Mouse (Mus musculus) MEL (cell line): ENCODE results near the gene Try5. TPM values are rescaled to one million over a fixed set of nuclear protein-coding genes. Genes with fewer than 3 reads are reported as not detected.
"Not testable (repeated sequence)": the region's sequence is repeated elsewhere in the genome, so short reads cannot be mapped to it uniquely, and the experiment has no call there.

Experiments used
- DNase-seq: peaks from one replicate; pipeline ENCODE4 v3.0.0; 2011; ENCODE audit warnings: low read depth, low spot score
- H3K27ac ChIP-seq: 2 replicates; pipeline ENCODE4 v1.5.1; 2012; ENCODE audit warnings: low read depth, mild to moderate bottlenecking, control low read depth, low read length, moderate library complexity; ENCODE audit not compliant: control insufficient read depth
- H3K27me3 ChIP-seq, 2 experiments: fragments of 150-350 bp in 1 of 2; sonication (generic) in 1 of 2; 2 replicates each; pipeline ENCODE4 v1.6.1; 2012; ENCODE audit warnings: low read length in 2 of 2, mild to moderate bottlenecking in 2 of 2, improper control_type of control experiment in 1 of 2, moderate library complexity in 1 of 2; ENCODE audit not compliant: insufficient read depth in 2 of 2, control insufficient read depth in 1 of 2
- H3K36me3 ChIP-seq, 2 experiments: 2 replicates each; pipeline ENCODE4 v1.6.1; 2012 to 2014; ENCODE audit warnings: low read length in 2 of 2, improper control_type of control experiment in 1 of 2, inconsistent platforms in 1 of 2, mild to moderate bottlenecking in 1 of 2; ENCODE audit not compliant: insufficient read depth in 2 of 2, control insufficient read depth in 1 of 2
- H3K4me1 ChIP-seq, 2 experiments: fragments of 150-350 bp in 1 of 2; sonication (generic) in 1 of 2; 2 replicates each; pipeline ENCODE4 v1.6.1; 2012; ENCODE audit warnings: low read length in 2 of 2, improper control_type of control experiment in 1 of 2, mild to moderate bottlenecking in 1 of 2; ENCODE audit not compliant: insufficient read depth in 2 of 2, control insufficient read depth in 1 of 2
- H3K4me3 ChIP-seq, 2 experiments: fragments of 150-350 bp in 1 of 2; sonication (generic) in 1 of 2; 2 replicates each; pipeline ENCODE4 v1.5.1; 2012; ENCODE audit warnings: low read depth in 2 of 2, low read length in 2 of 2, mild to moderate bottlenecking in 2 of 2, moderate library complexity in 2 of 2, control low read depth in 1 of 2, improper control_type of control experiment in 1 of 2; ENCODE audit not compliant: control insufficient read depth in 1 of 2, insufficient read depth in 1 of 2
- H3K79me2 ChIP-seq: 2 replicates; pipeline ENCODE4 v1.6.1; 2012; ENCODE audit warnings: mild to moderate bottlenecking, low read length, moderate library complexity; ENCODE audit not compliant: control insufficient read depth, poor library complexity, insufficient read depth
- H3K9ac ChIP-seq: 2 replicates; pipeline ENCODE4 v1.6.1; 2012; ENCODE audit warnings: low read depth, mild to moderate bottlenecking, control low read depth, low read length, moderate library complexity; ENCODE audit not compliant: control insufficient read depth, poor library complexity, severe bottlenecking
- H3K9me3 ChIP-seq: fragments of 150-350 bp; sonication (generic); replicated peaks from 2 replicates; pipeline ENCODE4 v1.6.1; 2012; ENCODE audit warnings: mild to moderate bottlenecking, low read length, improper control_type of control experiment, moderate library complexity; ENCODE audit not compliant: insufficient read depth
- CHD1 ChIP-seq: IDR thresholded peaks from 2 replicates; pipeline ENCODE4 v1.6.1; 2012; ENCODE audit warnings: low read depth, mild to moderate bottlenecking, inconsistent platforms, low read length, improper control_type of control experiment
- CHD2 ChIP-seq: IDR thresholded peaks from 2 replicates; pipeline ENCODE4 v1.6.1; 2011; ENCODE audit warnings: low read length, improper control_type of control experiment
- ELF1 ChIP-seq: IDR thresholded peaks from 2 replicates; pipeline ENCODE4 v1.6.1; 2014; ENCODE audit warnings: low read depth, mild to moderate bottlenecking, inconsistent platforms, low read length, improper control_type of control experiment, moderate library complexity
- EP300 ChIP-seq, 2 experiments: IDR thresholded peaks; 2 replicates each; pipeline ENCODE4 v1.6.1; 2011; ENCODE audit warnings: improper control_type of control experiment in 2 of 2, low read length in 2 of 2, low read depth in 1 of 2, mild to moderate bottlenecking in 1 of 2
- GABPA ChIP-seq: IDR thresholded peaks from 2 replicates; pipeline ENCODE4 v1.6.1; 2012; ENCODE audit warnings: low read depth, mild to moderate bottlenecking, inconsistent platforms, low read length, improper control_type of control experiment, moderate library complexity
- JUND ChIP-seq: IDR thresholded peaks from 2 replicates; pipeline ENCODE4 v1.6.1; 2011; ENCODE audit warnings: low read depth, mild to moderate bottlenecking, improper control_type of control experiment, low read length
- KAT2A ChIP-seq: conservative IDR thresholded peaks from 2 replicates; pipeline ENCODE4 v1.6.1; 2012; ENCODE audit warnings: low read depth, low read length, improper control_type of control experiment, inconsistent platforms
- MAZ ChIP-seq: IDR thresholded peaks from 2 replicates; pipeline ENCODE4 v1.6.1; 2012; ENCODE audit warnings: low read depth, mild to moderate bottlenecking, inconsistent platforms, low read length, improper control_type of control experiment
- MYB ChIP-seq: IDR thresholded peaks from 2 replicates; pipeline ENCODE4 v1.6.1; 2011; ENCODE audit warnings: mild to moderate bottlenecking, low read depth, low read length, improper control_type of control experiment
- MYC ChIP-seq: IDR thresholded peaks from 2 replicates; pipeline ENCODE4 v1.6.1; 2011; ENCODE audit warnings: low read depth, mild to moderate bottlenecking, low read length, improper control_type of control experiment, moderate library complexity
- NELFE ChIP-seq: IDR thresholded peaks from 2 replicates; pipeline ENCODE4 v1.6.1; 2011; ENCODE audit warnings: low read depth, low read length, improper control_type of control experiment
- NRF1 ChIP-seq: IDR thresholded peaks from 2 replicates; pipeline ENCODE4 v1.6.1; 2014; ENCODE audit warnings: low read depth, mild to moderate bottlenecking, inconsistent platforms, low read length, improper control_type of control experiment, moderate library complexity; ENCODE audit not compliant: poor library complexity, insufficient read depth, severe bottlenecking
- RAD21 ChIP-seq: IDR thresholded peaks from 2 replicates; pipeline ENCODE4 v1.6.1; 2011; ENCODE audit warnings: mild to moderate bottlenecking, low read depth, low read length, improper control_type of control experiment
- RCOR1 ChIP-seq: IDR thresholded peaks from 2 replicates; pipeline ENCODE4 v1.6.1; 2012; ENCODE audit warnings: low read depth, mild to moderate bottlenecking, inconsistent platforms, low read length, improper control_type of control experiment
- TAL1 ChIP-seq: IDR thresholded peaks from 2 replicates; pipeline ENCODE4 v1.6.1; 2012; ENCODE audit warnings: mild to moderate bottlenecking, inconsistent platforms, low read length, moderate library complexity, mixed read lengths
- TBP ChIP-seq: IDR thresholded peaks from 2 replicates; pipeline ENCODE4 v1.8.0; 2011; ENCODE audit warnings: low read depth, low read length, improper control_type of control experiment
- TCF12 ChIP-seq: IDR thresholded peaks from 2 replicates; pipeline ENCODE4 v1.6.1; 2014; ENCODE audit warnings: low read depth, mild to moderate bottlenecking, inconsistent platforms, low read length, improper control_type of control experiment, moderate library complexity
- USF2 ChIP-seq, 2 experiments: IDR thresholded peaks; 2 replicates each; pipeline ENCODE4 v1.6.1; 2011 to 2012; ENCODE audit warnings: improper control_type of control experiment in 2 of 2, low read length in 2 of 2, borderline replicate concordance in 1 of 2, inconsistent platforms in 1 of 2, low read depth in 1 of 2, mild to moderate bottlenecking in 1 of 2; ENCODE audit not compliant: insufficient read depth in 1 of 2
- ZC3H11A ChIP-seq: IDR thresholded peaks from 2 replicates; pipeline ENCODE4 v1.6.1; 2012; ENCODE audit warnings: low read depth, mild to moderate bottlenecking, inconsistent platforms, low read length, improper control_type of control experiment
- ZMIZ1 ChIP-seq: IDR thresholded peaks from 2 replicates; pipeline ENCODE4 v1.6.1; 2012; ENCODE audit warnings: low read depth, mild to moderate bottlenecking, inconsistent platforms, low read length, improper control_type of control experiment, moderate library complexity
- polyA plus RNA-seq, 2 experiments: library from polyadenylated mRNA; stranded (reverse) in 1 of 2; unstranded in 1 of 2; fragments of >175 nt in 1 of 2; fragments of >200 nt in 1 of 2; gene quantifications; 2 replicates each; pipeline versions ENCODE4 v1.2.1 to v1.2.4; 2012; ENCODE audit warnings: low replicate concordance in 2 of 2, low read depth in 1 of 2; ENCODE audit not compliant: insufficient read length in 2 of 2, insufficient read depth in 1 of 2, missing spikeins in 1 of 2
- total RNA-seq: library from RNA; depleted of rRNA; stranded (reverse); fragments of 300-350 nt; gene quantifications from 2 replicates; pipeline ENCODE4 v1.2.3, GENCODE M21; 2012; rRNA removed

Try5 gene
- not detected in 2 replicates for total RNA-seq
- polyA plus RNA-seq = not detected

DNA sequence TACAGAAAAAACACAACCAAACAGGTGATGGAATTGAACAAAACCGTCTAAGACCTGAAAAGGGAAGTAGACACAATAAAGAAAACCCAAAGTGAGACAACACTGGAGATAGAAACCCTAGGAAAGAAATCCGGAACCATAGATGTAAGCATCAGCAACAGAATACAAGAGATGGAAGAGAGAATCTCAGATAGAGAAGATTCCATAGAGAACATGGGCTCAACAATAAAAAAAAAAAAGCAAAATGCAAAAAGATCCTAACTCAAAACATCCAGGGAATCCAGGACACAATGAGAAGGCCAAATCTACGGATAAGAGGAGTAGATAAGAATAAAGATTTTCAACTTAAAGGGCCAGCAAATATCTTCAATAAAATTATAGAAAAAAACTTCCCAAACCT is at the start of gene Try5:
TSS of gene Try5 (minus strand) at position 101 of the 400 bp plus-strand sequence.
- H3K9ac ChIP-seq, H3K79me2 ChIP-seq, H3K27me3 ChIP-seq: not testable (repeated sequence)

DNA sequence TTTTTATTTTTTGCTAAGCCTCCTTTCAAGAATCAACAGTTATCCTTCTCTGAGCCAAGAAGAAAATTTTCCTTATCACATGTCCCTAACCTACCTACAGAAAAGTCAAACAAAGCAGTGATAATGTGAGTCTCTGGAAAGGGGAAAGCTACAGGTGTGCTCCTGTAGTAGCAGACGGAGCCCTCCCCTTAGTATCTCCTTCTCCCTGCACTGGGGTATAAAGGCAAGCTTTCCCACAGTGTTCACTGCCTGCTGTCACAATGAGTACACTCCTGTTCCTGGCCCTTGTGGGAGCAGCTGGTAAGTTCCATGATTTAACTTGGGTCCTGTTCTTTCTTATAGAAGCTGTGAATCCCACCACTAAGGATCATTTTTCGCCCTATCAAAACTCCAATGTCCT is 37.3 kb upstream of the Try5 start, which contains the start of gene Try10:
TSS of gene Try10 (plus strand) at position 174 of the 400 bp plus-strand sequence.
- H3K36me3 ChIP-seq = no peaks in the 10 kb centered on the region
- no peak for TF ChIP-seq ELF1
- no peak for DNase-seq
- H3K27ac ChIP-seq = no peak within 1 kb of the TSS
- no peak within 1 kb of the TSS for H3K9ac ChIP-seq
- H3K79me2 ChIP-seq = no peaks in the 10 kb centered on the region
- no peak within 1 kb of the TSS for H3K4me3 ChIP-seq
- no peaks in the 10 kb centered on the region for H3K4me1 ChIP-seq
- no peaks in the 10 kb centered on the region for H3K9me3 ChIP-seq
- H3K27me3 ChIP-seq = no peaks in the 10 kb centered on the region

More for the DNA sequence above, at the start of gene Try5:
- H3K4me1 ChIP-seq, H3K4me3 ChIP-seq, DNase-seq, H3K27ac ChIP-seq, H3K36me3 ChIP-seq, H3K9me3 ChIP-seq: not testable (repeated sequence)

DNA sequence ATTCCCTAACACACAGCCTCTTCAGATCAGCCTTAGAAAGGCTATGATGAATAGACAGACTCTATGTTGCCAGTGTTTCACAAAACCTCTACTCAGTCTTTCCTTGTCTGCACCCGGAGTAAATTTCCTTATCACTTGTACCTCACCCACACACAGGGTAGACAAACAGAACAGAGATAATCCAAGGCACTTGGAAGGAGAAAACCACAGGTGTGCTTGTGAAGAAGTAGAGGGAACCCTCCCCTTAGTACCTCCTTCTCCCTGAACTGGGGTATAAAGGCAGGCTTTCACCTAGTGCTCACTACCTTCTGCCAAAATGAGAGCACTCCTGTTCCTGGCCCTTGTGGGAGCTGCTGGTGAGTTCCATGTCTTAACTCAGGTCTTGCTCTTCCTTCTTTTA is 14.7 kb downstream of the Try5 start, which contains the start of gene Try4:
TSS of gene Try4 (plus strand) at position 301 of the 400 bp plus-strand sequence.
- H3K4me1 ChIP-seq = no peaks in the 10 kb centered on the region
- no peak for DNase-seq
- H3K27me3 ChIP-seq = no peaks in the 10 kb centered on the region
- TF ChIP-seq USF2 (IDR thresholded peaks at IDR 0.05; ENCODE audit: borderline replicate concordance in 1 of 2, insufficient read depth in 1 of 2, low read depth in 1 of 2, low read length in 2 of 2) (no peak), GABPA (no peak), MAZ (no peak), TCF12 (no peak), TAL1 (no peak)
- no peak within 1 kb of the TSS for H3K9ac ChIP-seq
- H3K27ac ChIP-seq = no peak within 1 kb of the TSS
- no peaks in the 10 kb centered on the region for H3K9me3 ChIP-seq
- H3K79me2 ChIP-seq = no peaks in the 10 kb centered on the region
- H3K4me3 ChIP-seq = no peak within 1 kb of the TSS
- H3K36me3 ChIP-seq = no peaks in the 10 kb centered on the region

DNA sequence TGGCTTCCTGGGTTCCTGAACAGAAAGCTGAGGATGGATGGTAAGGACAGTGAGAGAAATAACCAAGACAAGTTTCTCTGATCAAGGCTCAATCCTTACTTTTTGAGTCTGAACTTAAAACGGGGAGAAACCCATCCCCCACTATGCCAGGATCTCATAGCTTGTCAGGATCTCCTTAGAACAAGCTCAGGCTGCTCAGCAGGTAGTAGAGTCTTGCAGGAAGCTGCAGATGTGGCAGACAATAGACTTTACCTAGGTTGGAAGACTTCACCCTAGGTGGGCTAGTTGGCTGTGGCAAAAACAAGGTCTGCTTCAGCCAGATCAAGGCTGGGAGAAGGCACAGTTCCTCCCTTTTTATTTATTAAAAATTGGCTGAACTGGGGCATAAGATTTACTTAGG is 18.4 kb downstream of the Try5 start:
- Histone ChIP-seq H3K9me3 (no peaks in the 10 kb centered on the region), H3K4me3 (no peak overlapping the region), H3K9ac (no peak overlapping the region), H3K4me1 (no peaks in the 10 kb centered on the region), H3K79me2 (no peaks in the 10 kb centered on the region), H3K36me3 (no peaks in the 10 kb centered on the region), H3K27me3 (no peaks in the 10 kb centered on the region), H3K27ac (no peak overlapping the region)
- no peak for TF ChIP-seq ZC3H11A
- TF ChIP-seq RAD21 = no peak
- TF ChIP-seq RCOR1 = no peak
- TF ChIP-seq CHD1 = no peak
- no peak for TF ChIP-seq NRF1
- no peak for TF ChIP-seq NELFE
- TF ChIP-seq MYB = no peak
- TF ChIP-seq MYC = no peak
- TF ChIP-seq JUND = no peak
- no peak for TF ChIP-seq TBP
- no peak for TF ChIP-seq USF2 (IDR thresholded peaks at IDR 0.05; ENCODE audit: borderline replicate concordance in 1 of 2, insufficient read depth in 1 of 2, low read depth in 1 of 2, low read length in 2 of 2)
- TF ChIP-seq KAT2A = no peak
- TF ChIP-seq EP300 (IDR thresholded peaks at IDR 0.05; ENCODE audit: low read depth in 1 of 2, low read length in 2 of 2) = no peak
- no peak for TF ChIP-seq ZMIZ1
- no peak for TF ChIP-seq CHD2
- TF ChIP-seq MAZ = no peak
- DNase-seq = no peak
